Mouse (Mus musculus): ENCODE results near the gene Gm10964.
"Not testable (repeated sequence)": the region's sequence is repeated elsewhere in the genome, so short reads cannot be mapped to it uniquely, and the experiment has no call there.

Gene Gm10964

GRCm38 (mm10) chr3:103779183-103779582, 40.0 kb downstream of the Gm10964 start:
- no peak for DNase-seq (ENCODE audit: low spot score)

GRCm38 (mm10) chr3:103780271-103780670, 41.1 kb downstream of the Gm10964 start:
- no peak for DNase-seq (ENCODE audit: low spot score)

GRCm38 (mm10) chr3:103780777-103781176, 41.6 kb downstream of the Gm10964 start:
- DNase-seq (ENCODE audit: low spot score) = no peak

GRCm38 (mm10) chr3:103782844-103783609, 43.9 kb downstream of the Gm10964 start:
- DNase-seq (ENCODE audit: low spot score) = no peak

GRCm38 (mm10) chr3:103787225-103787624, 48.1 kb downstream of the Gm10964 start:
- DNase-seq (ENCODE audit: low spot score) = no peak

GRCm38 (mm10) chr3:103789096-103789495, 49.9 kb downstream of the Gm10964 start:
- DNase-seq (ENCODE audit: low spot score) = no peak

- peak; percentile 45 for DNase-seq (ENCODE audit: low spot score)
Measured at GRCm38 (mm10) chr3:103789891-103790345, 50.8 kb downstream of the Gm10964 start.

- peak; percentile 40 for DNase-seq (ENCODE audit: low spot score)
Measured at GRCm38 (mm10) chr3:103790346-103791145, 51.4 kb downstream of the Gm10964 start.

GRCm38 (mm10) chr3:103791230-103792110, 52.3 kb downstream of the Gm10964 start, which contains the start of gene Hipk1:
TSS of gene Hipk1 (minus strand) at chr3:103791563.
- peak; percentile 94 for DNase-seq (ENCODE audit: low spot score)

- DNase-seq (ENCODE audit: low spot score) = not testable (repeated sequence)
Measured at GRCm38 (mm10) chr3:103792111-103792406, 52.9 kb downstream of the Gm10964 start.

- no peak for DNase-seq (ENCODE audit: low spot score)
Measured at GRCm38 (mm10) chr3:103792566-103792965, 53.4 kb downstream of the Gm10964 start.

All from urinary bladder, postnatal 14 days (tissue).